Mouse (Mus musculus) frontal cortex, postnatal 10 days (tissue): ENCODE measurements around the gene Myocos.
"Not testable (repeated sequence)": the region's sequence is repeated elsewhere in the genome, so short reads cannot be mapped to it uniquely, and the experiment has no call there.

Experiments
- DNase-seq, 2 experiments: peaks; one replicate each; pipeline ENCODE4 v3.0.0; 2022; ENCODE audit warnings: low spot score in 2 of 2, mixed read lengths in 1 of 2

The Myocos gene

GRCm38 (mm10) chr1:162658119-162658518, at the start of gene Myocos:
Myocos (minus strand) TSS chr1:162658219.
- no peak for DNase-seq

GRCm38 (mm10) chr1:162700389-162701066, 42.5 kb upstream of the Myocos start:
- DNase-seq, result no peak

GRCm38 (mm10) chr1:162697866-162698265, 39.8 kb upstream of the Myocos start:
- DNase-seq, result no peak

- DNase-seq, result no peak
Measured at GRCm38 (mm10) chr1:162693721-162694120, 35.7 kb upstream of the Myocos start.

GRCm38 (mm10) chr1:162665486-162666174, 7.6 kb upstream of the Myocos start:
- DNase-seq, result no peak

GRCm38 (mm10) chr1:162664826-162665475, 6.9 kb upstream of the Myocos start:
- DNase-seq, result peak; percentile 41 to 68

GRCm38 (mm10) chr1:162660276-162660860, 2.3 kb upstream of the Myocos start:
- no peak for DNase-seq

GRCm38 (mm10) chr1:162648416-162648815, 9.6 kb downstream of the Myocos start:
- no peak for DNase-seq

- no peak for DNase-seq
Measured at GRCm38 (mm10) chr1:162646083-162646686, 11.8 kb downstream of the Myocos start.

- peak; percentile 33 to 46 for DNase-seq
Measured at GRCm38 (mm10) chr1:162643752-162644151, 14.3 kb downstream of the Myocos start.

- no peak for DNase-seq
Measured at GRCm38 (mm10) chr1:162642591-162642990, 15.4 kb downstream of the Myocos start.

- no peak for DNase-seq
Measured at GRCm38 (mm10) chr1:162639861-162640260, 18.2 kb downstream of the Myocos start.

GRCm38 (mm10) chr1:162639051-162639750, 18.8 kb downstream of the Myocos start, which contains the start of gene Myoc:
Myoc (plus strand) TSS chr1:162639155.
- DNase-seq, result no peak

GRCm38 (mm10) chr1:162638535-162638934, 19.5 kb downstream of the Myocos start:
- DNase-seq, result no peak

- DNase-seq, result no peak
Measured at GRCm38 (mm10) chr1:162636516-162636915, 21.5 kb downstream of the Myocos start.

- DNase-seq, result not testable (repeated sequence)
Measured at GRCm38 (mm10) chr1:162635291-162635931, 22.6 kb downstream of the Myocos start.

GRCm38 (mm10) chr1:162628326-162628725, 29.7 kb downstream of the Myocos start:
- not testable (repeated sequence) for DNase-seq

- not testable (repeated sequence) for DNase-seq
Measured at GRCm38 (mm10) chr1:162627821-162628220, 30.2 kb downstream of the Myocos start.

- DNase-seq, result no peak
Measured at GRCm38 (mm10) chr1:162625229-162625628, 32.8 kb downstream of the Myocos start.

- DNase-seq, result no peak
Measured at GRCm38 (mm10) chr1:162623895-162624294, 34.1 kb downstream of the Myocos start.

- DNase-seq, result no peak
Measured at GRCm38 (mm10) chr1:162620487-162620886, 37.5 kb downstream of the Myocos start.
